Mouse (Mus musculus): Measurements from ENCODE around the gene Siae.

DNA sequence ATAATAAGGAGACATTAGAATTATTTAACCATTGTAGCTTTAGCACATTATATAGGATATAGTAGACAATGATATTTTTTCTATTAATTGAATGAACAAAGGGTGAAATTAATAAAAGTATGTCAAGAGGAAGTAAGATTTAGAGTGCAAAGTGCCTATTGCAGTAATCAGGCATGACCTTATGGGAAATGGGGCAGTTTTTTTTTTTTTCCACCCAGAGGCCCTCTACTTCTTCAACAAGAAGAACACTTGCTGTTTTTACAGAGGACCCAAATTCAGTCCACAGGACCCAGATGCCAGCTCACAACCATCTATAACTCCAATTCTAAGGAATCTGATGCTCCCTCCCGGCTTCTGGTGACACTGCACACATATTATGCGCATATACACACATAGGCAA lies 5.1 kb downstream of the Siae start:
- TF ChIP-seq CTCF (conservative IDR thresholded peaks at IDR 0.05; ENCODE audit: low read length), result no peak
- TF ChIP-seq POU5F1 (IDR thresholded peaks at IDR 0.05; ENCODE audit: borderline replicate concordance, low read length), result no peak
- no peak for TF ChIP-seq NANOG (IDR thresholded peaks at IDR 0.05; ENCODE audit: borderline replicate concordance, low read length)

Measured in E14TG2a.4 (cell line).